Mouse (Mus musculus) midbrain, embryonic 15.5 days (tissue): ENCODE measurements around the gene Bbx. TPM values are rescaled to one million over a fixed set of nuclear protein-coding genes. Genes with fewer than 3 reads are reported as not detected.

Experiments used
- ATAC-seq: fragments of 200-750 bp; cut with Nextera tagmentation; replicated peaks from 2 replicates; pipeline ENCODE4 v1.8.0; 2017; ENCODE audit warnings: moderate TSS enrichment
- H3K27ac ChIP-seq: fragments of 300-500 bp; sonication (generic); 2 replicates; pipeline ENCODE4 v1.5.1; 2015; ENCODE audit warnings: mild to moderate bottlenecking, inconsistent platforms
- H3K27me3 ChIP-seq: fragments of 300-500 bp; sonication (generic); replicated peaks from 2 replicates; pipeline ENCODE4 v1.6.1; 2015; ENCODE audit warnings: inconsistent platforms
- H3K36me3 ChIP-seq: fragments of 300-500 bp; sonication (generic); replicated peaks from 2 replicates; pipeline ENCODE4 v1.6.1; 2015; ENCODE audit warnings: inconsistent platforms
- H3K4me1 ChIP-seq: fragments of 300-500 bp; sonication (generic); 2 replicates; pipeline ENCODE4 v1.6.1; 2015; ENCODE audit warnings: inconsistent platforms
- H3K4me2 ChIP-seq: fragments of 300-500 bp; sonication (generic); 2 replicates; pipeline ENCODE4 v1.6.1; 2015; ENCODE audit warnings: inconsistent platforms, mild to moderate bottlenecking, moderate library complexity
- H3K4me3 ChIP-seq: fragments of 300-500 bp; sonication (generic); 2 replicates; pipeline ENCODE4 v1.5.1; 2015; ENCODE audit warnings: mild to moderate bottlenecking, inconsistent platforms
- H3K9ac ChIP-seq: fragments of 300-500 bp; sonication (generic); 2 replicates; pipeline ENCODE4 v1.6.1; 2015; ENCODE audit warnings: mild to moderate bottlenecking, inconsistent platforms
- H3K9me3 ChIP-seq: fragments of 300-500 bp; sonication (generic); 2 replicates; pipeline ENCODE4 v1.6.1; 2016; ENCODE audit warnings: inconsistent platforms
- whole genome bisulfite sequencing: fragments of 180-500 bp; shearing (Covaris S2); methylation state at CpG from one replicate; pipeline ENCODE4 v1.1.7; 2015; ENCODE audit warnings: mixed read lengths; 5-methylcytosine and 5-hydroxymethylcytosine counted together
- polyA plus RNA-seq: library from polyadenylated mRNA; unstranded; fragments of >200 nt; fragmentation: Nextera tagmentation; extraction: Ambion mirVana; gene quantifications from 2 replicates; pipeline ENCODE4 v1.2.1, GENCODE M21; 2015

The Bbx gene
- polyA plus RNA-seq, 1 experiment from 2014 or later: 19.8 TPM

GRCm38 (mm10) chr16:50167231-50167982 is 264.8 kb downstream of the Bbx start:
- 75% methylated on average over 16 of the region's 16 CpGs for WGBS

GRCm38 (mm10) chr16:50160418-50161271 is 271.5 kb downstream of the Bbx start:
- Histone ChIP-seq H3K4me3 (no peak overlapping the region), H3K27ac (no peak overlapping the region), H3K36me3 (no peaks in the 10 kb centered on the region), H3K4me2 (no peak overlapping the region), H3K27me3 (no peaks in the 10 kb centered on the region), H3K9ac (no peak overlapping the region), H3K4me1 (no peaks in the 10 kb centered on the region), H3K9me3 (no peaks in the 10 kb centered on the region)
- ATAC-seq: no peak
- WGBS: 96% methylated on average over 11 of the region's 11 CpGs

More at GRCm38 (mm10) chr16:50167231-50167982, 264.8 kb downstream of the Bbx start:
- Histone ChIP-seq H3K27ac (no peak overlapping the region), H3K4me3 (no peak overlapping the region), H3K36me3 (no peaks in the 10 kb centered on the region), H3K4me2 (no peak overlapping the region), H3K4me1 (no peaks in the 10 kb centered on the region; the same call in 1 of the 2 replicates), H3K9ac (no peak overlapping the region), H3K9me3 (no peaks in the 10 kb centered on the region), H3K27me3 (no peaks in the 10 kb centered on the region)
- ATAC-seq: no peak

GRCm38 (mm10) chr16:50158546-50158945 is 273.6 kb downstream of the Bbx start:
- Histone ChIP-seq H3K4me1 (no peaks in the 10 kb centered on the region), H3K27ac (no peak overlapping the region), H3K9me3 (no peaks in the 10 kb centered on the region), H3K36me3 (no peaks in the 10 kb centered on the region), H3K9ac (no peak overlapping the region), H3K4me3 (no peak overlapping the region), H3K27me3 (no peaks in the 10 kb centered on the region), H3K4me2 (no peak overlapping the region)
- 82% methylated on average over 5 of the region's 5 CpGs for WGBS
- no peak for ATAC-seq

- H3K36me3 ChIP-seq: no peaks in the 10 kb centered on the region
- H3K4me2 ChIP-seq: no peak overlapping the region
- no peaks in the 10 kb centered on the region for H3K4me1 ChIP-seq
- H3K27me3 ChIP-seq: no peaks in the 10 kb centered on the region
- H3K9ac ChIP-seq: no peak overlapping the region
- H3K9me3 ChIP-seq: no peaks in the 10 kb centered on the region
- ATAC-seq: no peak
- WGBS: 84% methylated on average over 4 of the region's 4 CpGs
- no peak overlapping the region for H3K27ac ChIP-seq
- no peak overlapping the region for H3K4me3 ChIP-seq
These were observed 282.6 kb downstream of the Bbx start for GRCm38 (mm10) chr16:50149606-50150005.

- ATAC-seq: no peak
- Histone ChIP-seq H3K27me3 (no peaks in the 10 kb centered on the region), H3K27ac (no peak overlapping the region), H3K36me3 (no peaks in the 10 kb centered on the region), H3K9ac (no peak overlapping the region), H3K9me3 (no peaks in the 10 kb centered on the region), H3K4me2 (no peak overlapping the region), H3K4me1 (no peaks in the 10 kb centered on the region), H3K4me3 (no peak overlapping the region)
- 61% methylated on average over 2 of the region's 2 CpGs for WGBS
These were observed 284.3 kb downstream of the Bbx start for GRCm38 (mm10) chr16:50147900-50148299.

Other genes starting within 250 kb of the Bbx start
- gene Ccdc54, start 158.8 kb upstream of the Bbx start, polyA plus RNA-seq: not detected in 2 replicates